Mouse (Mus musculus) hindbrain, embryonic 11.5 days (tissue): Measurements from ENCODE around the gene C2cd5. TPM values are rescaled to one million over a fixed set of nuclear protein-coding genes. Genes with fewer than 3 reads are reported as not detected.

ENCODE experiments used
- ATAC-seq: fragments of 200-750 bp; cut with Nextera tagmentation; 2 replicates; pipeline ENCODE4 v1.8.0; 2017; ENCODE audit warnings: mild to moderate bottlenecking, moderate TSS enrichment, moderate library complexity; ENCODE audit not compliant: low FRiP score
- DNase-seq: peaks from one replicate; pipeline ENCODE4 v3.0.0-alpha.2; 2015; ENCODE audit warnings: low spot score
- H3K27ac ChIP-seq: fragments of 300-500 bp; sonication (generic); 2 replicates; pipeline ENCODE4 v1.5.1; 2014; ENCODE audit warnings: mild to moderate bottlenecking, low read depth, low read length
- H3K27me3 ChIP-seq: fragments of 300-500 bp; sonication (generic); 2 replicates; pipeline ENCODE4 v1.6.1; 2014; ENCODE audit warnings: mild to moderate bottlenecking, low read length, moderate library complexity, mixed read lengths; ENCODE audit not compliant: control insufficient read depth, insufficient read depth
- H3K36me3 ChIP-seq: fragments of 300-500 bp; sonication (generic); 2 replicates; pipeline ENCODE4 v1.6.1; 2014; ENCODE audit warnings: mild to moderate bottlenecking, low read length, moderate library complexity, mixed read lengths; ENCODE audit not compliant: control insufficient read depth, insufficient read depth
- H3K4me1 ChIP-seq: fragments of 300-500 bp; sonication (generic); replicated peaks from 2 replicates; pipeline ENCODE4 v1.6.1; 2014; ENCODE audit warnings: low read length, mixed read lengths; ENCODE audit not compliant: control insufficient read depth, insufficient read depth
- H3K4me2 ChIP-seq: fragments of 300-500 bp; sonication (generic); replicated peaks from 2 replicates; pipeline ENCODE4 v1.6.1; 2014; ENCODE audit warnings: mild to moderate bottlenecking, low read depth, low read length
- H3K4me3 ChIP-seq: fragments of 300-500 bp; sonication (generic); 2 replicates; pipeline ENCODE4 v1.5.1; 2014; ENCODE audit warnings: low read depth, low read length
- H3K9ac ChIP-seq: fragments of 300-500 bp; sonication (generic); 2 replicates; pipeline ENCODE4 v1.6.1; 2014; ENCODE audit warnings: low read depth, low read length
- H3K9me3 ChIP-seq: fragments of 300-500 bp; sonication (generic); 2 replicates; pipeline ENCODE4 v1.6.1; 2016; ENCODE audit warnings: low read length; ENCODE audit not compliant: control insufficient read depth
- WGBS: fragments of 180-500 bp; shearing (Covaris S2); extraction: QIAGEN DNeasy Blood & Tissue Kit; methylation state at CpG from one replicate; pipeline ENCODE4 v1.1.7; 2014; 5-methylcytosine and 5-hydroxymethylcytosine counted together
- polyA plus RNA-seq: library from polyadenylated mRNA; unstranded; fragments of >200 nt; fragmentation: Nextera tagmentation; extraction: Ambion mirVana; gene quantifications from 2 replicates; pipeline ENCODE4 v1.2.1, GENCODE M21; 2014

The C2cd5 gene
- polyA plus RNA-seq, 1 experiment from 2014 or later, result 35.5 TPM

DNA sequence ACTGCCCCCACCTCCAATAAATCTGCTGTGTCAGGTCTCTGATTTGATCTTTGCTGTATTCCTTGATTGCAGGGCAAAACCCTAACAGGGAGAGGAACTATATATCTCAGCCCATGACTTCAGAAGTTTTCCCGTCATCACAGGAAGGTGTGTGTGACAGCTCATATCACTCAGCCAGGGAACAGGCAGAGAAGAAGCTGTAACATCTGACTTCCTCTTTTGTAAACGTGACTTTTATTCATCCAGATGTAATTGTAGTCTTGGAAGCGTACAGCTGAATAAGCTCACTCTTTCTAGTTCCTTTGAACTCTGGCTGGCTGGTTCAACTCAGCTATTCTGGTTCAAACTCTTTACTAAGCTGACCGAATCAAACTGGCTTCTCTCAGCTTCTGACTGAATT, 30.5 kb upstream of the C2cd5 start:
- no peaks in the 10 kb centered on the region for H3K4me1 ChIP-seq
- no peaks in the 10 kb centered on the region for H3K27me3 ChIP-seq
- 84% methylated on average over 4 of the region's 4 CpGs for WGBS
- no peak overlapping the region for H3K4me2 ChIP-seq
- H3K9ac ChIP-seq, result no peak overlapping the region
- no peak overlapping the region for H3K27ac ChIP-seq
- no peak overlapping the region for H3K4me3 ChIP-seq
- no peak for DNase-seq
- no peak for ATAC-seq
- no peaks in the 10 kb centered on the region for H3K9me3 ChIP-seq
- no peaks in the 10 kb centered on the region for H3K36me3 ChIP-seq

DNA sequence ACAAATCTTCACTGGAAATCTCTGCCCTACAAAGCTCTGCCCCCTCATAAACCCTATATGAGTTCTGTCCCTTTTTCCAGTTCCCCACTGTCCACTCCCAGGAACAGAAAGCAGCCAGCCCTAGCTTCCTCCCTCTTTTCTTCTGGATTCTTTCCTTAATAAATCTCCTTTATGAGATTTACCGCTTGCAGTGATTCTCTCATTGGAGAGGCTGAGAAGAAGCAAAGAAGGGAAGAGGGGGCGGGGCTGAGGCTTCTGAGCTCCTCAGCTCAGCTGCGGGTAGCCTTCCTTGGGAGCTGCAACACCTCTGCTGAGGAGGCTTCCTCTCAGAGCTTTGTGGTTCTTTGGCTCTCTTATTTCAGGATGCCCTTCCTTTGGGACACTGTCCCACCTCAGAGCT, 30.0 kb upstream of the C2cd5 start:
- Histone ChIP-seq H3K4me3 (no peak overlapping the region), H3K9me3 (no peaks in the 10 kb centered on the region), H3K4me2 (no peak overlapping the region), H3K4me1 (no peaks in the 10 kb centered on the region), H3K27ac (no peak overlapping the region), H3K36me3 (no peaks in the 10 kb centered on the region), H3K9ac (no peak overlapping the region), H3K27me3 (no peaks in the 10 kb centered on the region)
- ATAC-seq (no peak), DNase-seq (no peak)
- WGBS, result 89% methylated on average over 3 of the region's 3 CpGs

DNA sequence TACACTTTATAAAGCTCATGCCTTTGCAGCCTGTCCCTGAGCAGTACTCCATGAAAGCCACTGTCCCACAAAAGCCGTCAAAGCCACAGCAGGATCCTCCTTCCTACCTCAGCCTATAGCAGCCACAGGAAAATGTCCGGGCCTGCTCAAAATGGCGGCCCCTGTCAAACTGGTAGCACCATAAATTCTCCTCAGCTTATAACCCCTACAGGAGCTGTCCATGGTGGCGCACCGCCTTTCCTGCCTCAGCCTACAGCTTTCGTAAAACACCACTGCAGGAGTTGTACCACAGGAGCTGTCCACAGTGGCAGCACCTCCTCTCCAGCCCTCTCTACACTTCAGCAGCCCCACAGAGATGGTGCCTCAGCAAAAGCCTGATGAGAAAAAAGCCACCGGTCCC, 29.5 kb upstream of the C2cd5 start:
- 90% methylated on average over 7 of the region's 7 CpGs for WGBS
- Histone ChIP-seq H3K4me2 (no peak overlapping the region), H3K9ac (no peak overlapping the region), H3K27ac (no peak overlapping the region), H3K36me3 (no peaks in the 10 kb centered on the region), H3K4me1 (no peaks in the 10 kb centered on the region), H3K9me3 (no peaks in the 10 kb centered on the region), H3K27me3 (no peaks in the 10 kb centered on the region), H3K4me3 (no peak overlapping the region)
- no peak for DNase-seq
- no peak for ATAC-seq

DNA sequence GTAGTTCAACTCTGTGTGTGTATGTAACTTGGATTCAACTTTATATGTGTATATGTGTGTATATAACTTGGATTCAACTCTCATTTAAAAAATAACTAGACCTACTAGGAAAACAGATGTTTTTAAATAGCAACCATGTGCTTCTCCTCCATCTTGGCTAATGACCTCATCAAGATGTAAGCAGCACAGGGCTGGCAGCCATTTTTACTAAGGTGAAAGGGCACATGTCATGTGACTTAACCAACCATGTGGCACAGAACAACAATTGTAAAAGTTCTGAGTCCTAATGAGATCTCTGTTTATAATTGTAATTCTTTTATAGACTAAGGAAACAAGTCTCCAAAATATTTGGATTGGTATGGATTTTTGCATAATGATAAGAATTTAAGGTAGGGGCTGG, 25.8 kb upstream of the C2cd5 start:
- H3K4me3 ChIP-seq, result no peak overlapping the region
- H3K36me3 ChIP-seq, result no peaks in the 10 kb centered on the region
- H3K4me1 ChIP-seq, result no peaks in the 10 kb centered on the region
- ATAC-seq (no peak), DNase-seq (no peak)
- no peaks in the 10 kb centered on the region for H3K9me3 ChIP-seq
- H3K9ac ChIP-seq, result no peak overlapping the region
- no peaks in the 10 kb centered on the region for H3K27me3 ChIP-seq
- no peak overlapping the region for H3K4me2 ChIP-seq
- no peak overlapping the region for H3K27ac ChIP-seq

DNA sequence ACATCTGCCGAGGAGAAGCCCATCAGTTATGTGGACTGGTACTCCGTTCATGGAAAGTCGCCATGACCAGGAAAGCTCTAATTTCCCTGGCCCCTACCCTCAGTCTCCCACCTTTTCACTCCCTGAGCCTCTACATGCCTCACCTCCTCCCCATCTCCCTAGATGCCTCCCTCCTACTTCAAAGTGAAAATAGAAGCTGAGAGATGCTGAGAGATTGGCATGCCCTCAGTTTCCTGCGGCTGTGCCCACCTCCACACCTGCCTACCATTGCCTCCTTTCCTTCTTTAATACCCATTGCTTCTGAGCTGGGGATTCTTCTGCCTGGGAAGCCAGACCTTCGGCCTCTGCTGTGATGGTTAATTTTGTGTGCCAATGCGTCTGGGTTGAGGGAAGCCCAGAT, 19.4 kb upstream of the C2cd5 start:
- Histone ChIP-seq H3K4me2 (no peak overlapping the region), H3K4me1 (no peaks in the 10 kb centered on the region), H3K9me3 (no peaks in the 10 kb centered on the region), H3K4me3 (no peak overlapping the region), H3K27ac (no peak overlapping the region), H3K36me3 (no peaks in the 10 kb centered on the region), H3K9ac (no peak overlapping the region), H3K27me3 (no peaks in the 10 kb centered on the region)
- ATAC-seq, result no peak
- WGBS, result 93% methylated on average over 6 of the region's 6 CpGs
- no peak for DNase-seq

DNA sequence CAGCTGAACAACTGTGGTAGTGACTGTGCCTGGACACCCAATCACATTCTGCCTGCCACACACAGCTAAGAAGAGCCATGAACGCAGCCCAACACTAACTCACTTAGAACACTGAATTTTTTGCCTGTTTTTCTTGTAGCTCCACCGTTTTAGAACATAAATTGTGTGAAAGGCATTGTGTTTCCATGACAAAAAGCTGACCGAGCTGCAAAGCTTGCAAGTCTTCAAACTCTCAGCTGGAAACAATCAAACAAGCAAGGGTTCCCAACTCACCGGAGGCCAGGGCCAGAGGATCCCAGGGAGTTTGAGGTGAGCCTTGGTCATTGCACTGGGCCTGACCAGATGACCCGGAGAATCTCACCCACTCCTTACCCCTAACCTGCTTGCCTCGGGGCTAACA, 16.8 kb upstream of the C2cd5 start:
- no peaks in the 10 kb centered on the region for H3K4me1 ChIP-seq
- no peak overlapping the region for H3K4me3 ChIP-seq
- WGBS, result 61% methylated on average over 6 of the region's 6 CpGs
- DNase-seq (no peak), ATAC-seq (no peak)
- H3K27me3 ChIP-seq, result no peaks in the 10 kb centered on the region
- H3K4me2 ChIP-seq, result no peak overlapping the region
- no peak overlapping the region for H3K9ac ChIP-seq
- no peaks in the 10 kb centered on the region for H3K9me3 ChIP-seq
- no peak overlapping the region for H3K27ac ChIP-seq
- H3K36me3 ChIP-seq, result no peaks in the 10 kb centered on the region

DNA sequence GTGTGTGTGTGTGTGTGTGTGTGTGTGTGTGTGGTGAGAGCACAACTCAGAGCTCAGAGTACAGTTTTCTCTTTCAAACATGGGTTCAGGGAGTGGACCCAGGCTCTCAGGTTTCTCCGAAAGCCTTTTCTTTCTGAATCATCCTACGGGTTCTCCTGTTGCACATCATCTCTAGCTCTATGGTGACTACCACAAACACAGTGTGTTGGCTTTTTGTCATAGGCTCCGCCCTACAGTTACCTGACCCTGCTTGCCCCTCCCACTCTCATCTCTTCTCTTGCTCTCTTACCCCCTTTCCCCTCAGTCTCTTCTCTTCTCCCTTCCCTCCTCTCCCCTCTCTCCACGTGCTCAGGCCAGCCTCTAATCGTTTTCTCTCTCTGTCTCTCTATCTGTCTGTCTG, 15.6 kb upstream of the C2cd5 start:
- Histone ChIP-seq H3K9me3 (no peaks in the 10 kb centered on the region), H3K27ac (no peak overlapping the region), H3K27me3 (no peaks in the 10 kb centered on the region), H3K4me3 (no peak overlapping the region), H3K36me3 (no peaks in the 10 kb centered on the region), H3K4me2 (no peak overlapping the region), H3K9ac (no peak overlapping the region), H3K4me1 (no peaks in the 10 kb centered on the region)
- WGBS, result 88% methylated on average over 5 of the region's 5 CpGs
- ATAC-seq (no peak), DNase-seq (no peak)

DNA sequence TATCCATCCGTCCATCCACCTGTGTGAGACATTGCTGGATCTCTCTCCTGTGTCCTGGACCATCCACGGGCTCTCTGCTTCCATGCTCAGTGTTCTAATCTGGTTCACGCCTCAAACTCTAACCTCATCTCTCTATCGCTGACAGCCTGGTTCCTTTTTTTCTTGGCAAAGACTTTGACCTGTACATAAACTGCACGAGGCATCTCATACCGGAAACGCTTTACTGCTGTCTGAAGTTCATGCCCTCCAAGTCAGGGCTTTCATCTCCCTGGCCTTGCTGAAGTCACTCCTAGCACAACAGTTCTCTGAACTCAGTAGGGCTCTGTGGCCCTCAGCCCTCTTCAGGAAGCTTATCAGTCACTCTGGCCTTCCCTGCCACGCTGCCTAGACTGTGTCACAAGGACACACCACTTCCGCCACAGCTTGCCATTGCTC, 15.1 kb upstream of the C2cd5 start:
- Histone ChIP-seq H3K27ac (no peak overlapping the region; the same call in 1 of the 2 replicates), H3K9me3 (no peaks in the 10 kb centered on the region), H3K36me3 (no peaks in the 10 kb centered on the region), H3K4me1 (no peaks in the 10 kb centered on the region), H3K27me3 (no peaks in the 10 kb centered on the region), H3K9ac (no peak overlapping the region), H3K4me3 (no peak overlapping the region), H3K4me2 (no peak overlapping the region)
- ATAC-seq (no peak), DNase-seq (no peak)
- 63% methylated on average over 9 of the region's 9 CpGs for WGBS

DNA sequence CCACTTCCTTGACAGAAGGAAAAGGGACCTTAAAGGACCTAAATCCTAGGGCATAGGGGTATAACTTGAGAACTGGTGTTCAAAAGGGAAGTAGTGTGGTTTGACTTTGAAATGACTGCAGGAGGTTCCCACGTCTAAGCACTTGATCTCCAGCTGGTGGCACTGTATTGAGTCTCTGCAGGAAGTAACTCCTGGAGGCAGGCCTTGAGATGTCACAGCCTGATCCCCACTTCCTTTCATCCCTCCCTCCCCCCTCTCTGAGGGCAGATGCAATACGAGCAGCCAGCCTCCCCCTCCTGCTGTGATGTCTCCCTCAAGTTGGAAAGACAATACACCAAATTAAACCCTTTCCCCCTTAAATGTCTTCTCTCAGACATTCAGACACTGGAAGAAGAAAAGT, 14.6 kb upstream of the C2cd5 start:
- Histone ChIP-seq H3K4me2 (no peak overlapping the region), H3K4me3 (no peak overlapping the region), H3K36me3 (no peaks in the 10 kb centered on the region), H3K4me1 (no peaks in the 10 kb centered on the region), H3K9me3 (no peaks in the 10 kb centered on the region), H3K27me3 (no peaks in the 10 kb centered on the region), H3K27ac (no peak overlapping the region; the same call in 1 of the 2 replicates), H3K9ac (no peak overlapping the region)
- WGBS, result 4% methylated on average over 2 of the region's 2 CpGs
- ATAC-seq, result no peak
- peak; percentile 10 for DNase-seq
